Mouse (Mus musculus): Measurements from ENCODE around the gene 2300009A05Rik. TPM values are rescaled to one million over a fixed set of nuclear protein-coding genes. Genes with fewer than 3 reads are reported as not detected.

The 2300009A05Rik gene
- polyA plus RNA-seq, 1 experiment from 2014 or later, result 35.3 TPM

Other genes starting within 250 kb of the 2300009A05Rik start
- 28.7 and 31.9 TPM in 2 replicates for gene Map2k5, start 21.3 kb downstream of the 2300009A05Rik start, polyA plus RNA-seq (2016; fragmentation: Nextera tagmentation; extraction: Ambion mirVana)
- gene Iqch, start 203.2 kb upstream of the 2300009A05Rik start, polyA plus RNA-seq (2016; fragmentation: Nextera tagmentation; extraction: Ambion mirVana), result 0.11 TPM in 1 of 2 replicates, not detected in the other
- gene Aagab, start 203.4 kb upstream of the 2300009A05Rik start, polyA plus RNA-seq (2016; fragmentation: Nextera tagmentation; extraction: Ambion mirVana), result 27.8 and 28.0 TPM in 2 replicates

All from heart, embryonic 10.5 days (tissue).